Mouse (Mus musculus) WW6 (cell line): ENCODE results near the gene Pla2g6.

Experiments used
- DNase-seq: peaks from one replicate; pipeline ENCODE4 v3.0.0-alpha.2; 2013; ENCODE audit warnings: low read depth, low spot score

The Pla2g6 gene

DNA sequence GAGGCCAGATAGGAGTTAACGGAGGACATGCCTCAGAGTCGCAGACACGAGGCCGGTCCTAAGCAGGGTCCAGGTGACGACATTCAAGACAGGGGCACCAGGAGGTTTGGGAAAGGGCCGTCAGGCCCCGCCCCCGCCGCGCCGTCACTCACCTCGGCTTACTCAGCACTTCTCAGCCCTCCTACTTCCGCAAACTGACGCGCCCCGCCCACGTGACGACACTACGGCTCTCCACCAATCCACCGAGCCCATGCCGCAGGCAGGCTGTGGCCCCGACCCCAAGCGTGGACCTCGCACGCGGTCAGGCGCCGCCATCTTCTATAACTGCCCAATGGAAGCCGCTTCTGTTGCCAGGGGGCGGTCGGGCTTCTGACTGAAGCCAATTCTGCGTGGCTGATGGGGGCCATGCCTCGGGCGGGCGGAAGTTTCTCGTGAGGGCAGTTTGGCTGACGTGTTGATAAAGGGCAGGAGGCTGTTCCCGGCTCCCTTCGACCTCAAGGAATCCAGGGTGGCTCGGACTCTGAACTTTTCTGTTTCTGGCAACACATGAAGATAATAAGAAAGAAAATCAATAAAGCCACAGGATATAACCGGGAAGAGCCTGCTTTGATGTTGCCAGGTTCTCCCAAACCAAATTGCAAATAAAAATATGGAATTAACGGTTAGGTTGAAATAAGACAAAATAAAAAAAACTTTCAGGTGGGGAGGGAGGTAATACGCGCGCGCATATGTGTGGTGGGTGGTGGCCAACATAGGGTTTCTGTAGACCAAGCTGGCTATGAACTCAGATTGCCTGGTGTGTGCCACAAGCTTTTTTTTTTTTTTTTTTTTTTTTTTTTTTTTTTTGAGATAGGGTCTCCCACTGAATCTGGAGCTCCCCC lies at the start of gene Pla2g6:
TSS of gene Pla2g6 (minus strand) at position 333 of the 881 bp plus-strand sequence.
- DNase-seq = peak; percentile 96

DNA sequence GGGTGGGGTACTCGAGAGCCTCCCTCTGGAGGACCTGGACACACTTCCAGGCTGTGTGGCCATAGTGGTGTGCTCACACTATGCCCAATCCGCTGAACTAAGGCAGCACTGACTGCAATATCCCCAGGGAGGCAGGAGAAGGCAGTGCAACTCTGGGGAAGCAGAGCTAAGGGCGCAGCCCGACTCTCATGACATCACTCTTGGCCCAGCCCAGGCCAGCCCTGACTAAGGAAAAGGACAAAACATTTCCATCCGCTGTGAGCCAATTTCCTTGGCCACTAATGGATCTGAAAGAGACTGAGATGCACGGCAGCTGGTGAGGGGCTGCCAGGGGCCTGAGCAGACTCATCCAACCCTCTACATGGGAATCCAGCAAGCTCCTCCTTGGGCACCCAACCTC lies 49.5 kb upstream of the Pla2g6 start:
- no peak for DNase-seq

DNA sequence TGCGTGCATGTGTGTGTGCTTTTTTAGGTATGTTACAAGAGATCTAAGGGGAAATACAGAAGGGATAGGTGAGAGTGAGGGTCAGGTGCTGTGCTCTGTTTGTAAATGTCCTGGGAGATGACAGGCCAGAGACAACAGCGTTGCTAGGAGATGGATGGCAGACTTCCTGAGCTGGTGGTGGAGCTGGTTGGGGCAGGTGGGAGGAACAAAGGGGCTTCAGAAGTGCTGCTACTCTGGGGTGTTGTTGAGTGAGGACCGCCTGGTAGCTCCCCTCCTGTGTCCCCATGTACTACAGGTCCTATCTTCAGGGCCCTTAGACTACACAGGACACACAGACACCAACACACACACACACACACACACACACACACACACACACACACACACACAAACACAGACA lies 46.6 kb upstream of the Pla2g6 start:
- DNase-seq = no peak

DNA sequence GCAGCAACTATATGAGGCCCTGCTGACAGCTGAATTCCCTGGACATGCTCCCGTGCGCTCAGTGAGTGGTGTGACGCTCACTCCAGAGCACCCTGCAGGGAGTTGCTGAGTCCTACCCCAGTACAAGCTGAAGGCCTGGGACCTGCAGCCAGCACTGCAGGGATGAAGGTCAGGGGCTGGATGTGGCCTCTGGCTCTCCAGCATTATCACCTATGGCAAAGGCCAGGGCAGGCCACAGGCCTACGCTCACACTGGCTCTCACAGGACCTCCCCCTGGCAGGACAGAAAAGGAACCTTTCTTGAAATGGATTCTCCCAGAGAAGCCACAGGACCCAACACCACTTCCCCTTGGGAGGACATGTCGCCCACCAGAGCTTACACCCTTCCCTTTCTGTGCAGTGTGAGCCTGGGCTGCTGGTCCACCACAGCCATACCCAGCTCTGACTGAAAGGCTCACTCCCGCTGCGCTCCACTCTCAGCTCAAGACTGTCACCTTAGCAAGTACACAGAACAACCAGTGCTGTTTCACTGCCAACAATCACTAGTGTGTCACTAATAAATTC lies 42.2 kb upstream of the Pla2g6 start:
- DNase-seq = no peak

DNA sequence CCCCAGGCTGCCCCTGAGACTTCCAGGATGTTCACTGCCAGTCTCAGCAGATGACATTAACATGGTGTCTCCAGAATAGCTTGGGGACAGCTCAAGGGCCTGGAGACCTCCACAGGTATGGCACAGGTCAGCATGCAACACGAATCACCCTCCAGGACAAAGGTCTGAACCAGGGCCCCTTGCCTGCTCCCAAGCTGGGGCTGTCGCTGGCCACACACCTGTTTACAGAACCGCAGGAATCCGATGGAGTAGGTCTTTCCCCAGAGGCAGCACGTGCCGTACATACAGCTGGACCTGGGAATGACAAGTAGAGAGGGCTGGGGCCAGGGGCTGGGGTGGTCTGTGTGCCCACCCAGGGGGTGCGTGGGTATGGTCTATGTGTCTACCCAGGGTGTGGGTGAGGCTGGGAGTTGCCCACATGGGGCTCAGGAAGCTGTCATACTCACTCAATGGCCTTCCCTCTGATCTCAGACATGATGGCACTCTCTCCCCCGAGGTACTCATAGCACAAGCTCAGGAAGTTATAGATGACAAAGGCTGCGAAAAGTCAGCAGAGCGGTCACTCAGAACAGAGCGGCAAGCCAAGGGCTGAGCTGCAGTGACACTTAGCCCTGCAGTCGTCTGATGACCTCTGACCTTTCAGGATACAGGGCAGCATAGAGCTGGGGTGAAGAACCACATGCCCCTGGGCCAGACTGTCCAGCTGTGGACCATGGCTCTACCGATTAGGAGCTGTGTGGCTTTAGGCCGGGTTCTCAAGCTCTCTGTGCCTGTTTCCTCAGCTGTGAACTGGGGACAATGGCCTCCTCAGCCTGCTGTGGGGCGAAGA lies 41.5 kb upstream of the Pla2g6 start:
- no peak for DNase-seq

DNA sequence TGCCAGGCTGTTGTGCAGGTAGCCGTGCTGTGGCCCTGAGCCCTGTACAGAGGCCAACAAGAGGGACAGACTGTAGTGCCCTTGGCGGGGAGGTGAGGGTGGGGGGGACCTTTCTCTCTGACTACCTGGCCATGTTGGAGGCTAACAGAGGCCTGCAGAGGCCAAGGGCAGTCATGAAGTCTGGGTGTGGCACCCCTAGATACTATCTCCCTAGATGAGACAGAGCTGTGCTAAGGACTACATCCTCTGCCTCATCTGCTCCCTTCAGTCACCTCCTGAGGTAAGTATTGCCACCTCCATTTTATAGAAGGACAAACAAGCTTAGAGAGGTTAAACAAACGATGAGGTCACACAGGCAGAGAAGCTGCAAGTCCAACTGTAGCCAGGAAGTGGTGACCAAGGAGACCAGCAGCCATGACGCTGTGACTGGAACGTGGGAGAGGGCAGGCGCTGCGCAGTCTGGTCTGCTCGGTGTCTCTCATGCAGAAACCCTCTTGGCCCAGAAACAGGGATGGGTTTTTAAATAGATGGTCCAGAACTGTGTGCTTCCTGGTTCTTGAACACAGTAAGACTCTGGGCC lies 40.8 kb upstream of the Pla2g6 start:
- no peak for DNase-seq

DNA sequence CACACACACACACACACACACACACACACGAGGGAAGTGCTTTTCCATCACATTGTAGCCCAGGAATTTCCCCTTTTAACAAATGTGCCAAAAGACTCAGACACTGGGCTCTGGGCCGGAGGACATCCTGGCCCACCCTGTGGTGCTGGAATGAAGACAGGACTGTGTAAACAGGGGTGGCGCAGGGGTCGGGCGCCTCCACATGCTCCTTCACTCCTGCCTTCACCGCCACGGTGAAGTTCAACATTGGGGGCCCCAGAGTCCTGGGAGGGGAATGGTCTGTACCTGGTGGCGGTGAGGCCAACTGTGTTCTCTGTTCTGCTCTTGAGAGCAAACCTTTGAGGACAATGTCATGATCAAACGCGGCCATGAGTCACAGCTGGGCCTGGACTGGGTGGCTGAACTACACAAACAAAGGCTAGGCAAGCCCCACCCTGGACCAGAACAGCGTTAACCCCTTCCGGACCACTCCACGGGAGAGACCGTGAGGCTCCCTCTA lies 40.2 kb upstream of the Pla2g6 start:
- DNase-seq = no peak

DNA sequence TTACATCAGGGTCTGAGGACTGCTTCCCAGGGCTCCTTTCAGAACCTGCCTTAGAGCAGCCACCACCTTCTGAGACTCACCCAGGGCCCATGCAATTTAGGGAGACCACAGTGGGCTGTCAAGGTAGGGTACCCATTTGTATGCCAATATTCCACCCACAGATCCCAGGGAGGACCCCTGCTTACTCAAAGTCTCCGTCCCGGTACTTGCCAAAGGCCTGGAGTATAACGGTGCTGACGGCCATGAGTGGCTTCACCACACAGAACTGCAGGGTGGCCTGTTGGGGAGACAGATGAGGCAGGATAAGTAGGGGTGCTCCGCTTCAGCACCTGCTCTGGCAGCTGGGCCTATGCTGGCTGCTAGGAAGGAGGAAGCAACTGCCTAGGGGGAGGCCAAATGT lies 38.2 kb upstream of the Pla2g6 start:
- DNase-seq = no peak

DNA sequence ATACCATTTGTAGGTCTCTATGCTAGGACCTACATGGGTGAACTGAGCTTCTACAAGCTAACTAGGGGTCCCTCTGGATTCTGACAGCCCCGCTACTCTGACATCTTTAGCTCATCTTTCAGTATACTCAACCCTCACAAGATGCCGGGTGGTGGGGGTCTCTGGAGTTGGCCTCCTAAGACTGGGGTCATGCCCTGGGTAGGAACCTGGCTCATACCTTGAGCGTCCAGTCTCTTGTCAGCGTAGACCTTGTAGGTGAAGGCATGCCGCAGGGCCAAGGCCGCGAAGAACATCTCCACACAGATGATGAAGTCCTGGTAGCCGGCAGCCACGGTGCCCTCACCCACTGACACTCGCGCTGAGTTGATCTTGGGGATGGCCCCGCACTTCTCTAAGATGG lies 36.9 kb upstream of the Pla2g6 start:
- DNase-seq = no peak

DNA sequence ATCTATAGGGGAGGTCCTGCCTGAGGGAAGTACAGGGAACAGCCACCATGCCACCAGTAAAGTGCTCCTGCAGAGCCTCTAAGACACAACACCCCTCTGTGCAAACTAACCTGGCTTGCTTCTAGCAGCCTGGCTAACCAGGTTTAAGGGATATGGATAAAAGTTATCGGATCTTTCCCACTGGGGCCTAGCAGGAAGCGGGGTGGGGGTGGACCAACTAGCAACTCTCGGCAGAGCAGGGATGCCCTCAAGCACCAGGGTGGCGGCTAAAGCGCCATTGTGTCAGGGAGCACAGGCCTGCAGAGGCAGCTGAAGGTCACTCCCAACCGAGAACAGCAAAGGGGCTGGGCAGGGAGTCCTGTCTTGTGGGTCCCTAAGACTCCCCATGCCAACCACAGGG lies 35.9 kb upstream of the Pla2g6 start:
- DNase-seq = no peak

DNA sequence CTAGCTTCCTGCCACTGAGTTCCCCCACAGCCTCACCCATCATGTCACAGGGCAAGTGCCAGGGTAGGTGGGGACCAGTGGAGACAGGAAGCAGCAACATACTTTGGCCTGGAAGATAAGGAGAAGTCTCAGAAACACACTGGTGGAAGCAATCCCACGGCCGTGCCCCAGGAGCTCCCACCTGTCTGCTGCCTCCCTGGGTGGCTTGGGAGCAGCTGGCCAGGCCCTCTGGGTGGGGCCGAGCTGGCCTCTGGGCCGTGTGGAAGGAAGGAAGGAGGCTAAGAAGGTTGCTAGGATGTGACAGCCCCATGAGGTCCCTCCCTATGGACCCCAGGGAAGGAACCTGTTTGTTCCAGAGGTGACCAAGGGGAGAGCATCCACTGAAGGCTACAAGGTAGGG lies 32.8 kb upstream of the Pla2g6 start:
- no peak for DNase-seq

DNA sequence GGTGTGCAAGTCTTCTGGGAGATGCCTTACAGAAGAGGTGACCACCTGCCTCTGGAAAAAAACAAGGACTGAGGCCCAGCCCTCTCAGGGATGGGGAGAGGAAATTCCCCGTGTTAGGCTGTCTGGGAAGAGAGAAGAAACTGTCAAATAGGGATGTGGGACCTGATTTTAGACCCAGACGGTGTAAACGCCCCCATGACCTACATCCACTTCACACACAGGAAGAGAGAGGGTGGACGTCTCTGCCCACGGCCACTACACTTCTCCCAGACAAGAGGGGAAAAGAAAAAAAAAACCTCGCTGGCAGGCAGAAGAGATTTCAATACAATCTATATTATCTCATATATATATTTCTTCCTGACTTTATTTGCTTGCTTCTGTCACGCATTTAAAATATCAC lies 32.2 kb upstream of the Pla2g6 start:
- DNase-seq = no peak

DNA sequence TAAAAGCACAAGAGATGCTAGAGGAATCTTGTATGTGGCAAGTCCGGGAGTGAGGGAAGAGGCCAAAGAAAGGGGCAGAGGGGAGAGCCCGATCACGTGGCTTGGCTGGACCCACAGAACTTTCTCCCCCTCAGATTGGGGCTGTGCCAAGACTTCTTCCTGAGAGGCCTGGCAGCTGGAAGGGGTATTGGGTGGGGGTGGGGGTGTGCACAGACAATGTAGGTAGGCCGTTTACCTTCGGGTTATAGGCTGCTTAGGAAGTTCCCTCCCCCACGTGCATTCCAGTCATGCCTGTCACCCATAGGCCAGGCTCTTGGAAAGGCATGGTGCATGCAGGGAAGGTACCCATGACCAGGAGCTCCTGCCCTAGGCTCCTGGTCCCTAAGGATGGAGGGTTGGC lies 31.8 kb upstream of the Pla2g6 start:
- DNase-seq = no peak

DNA sequence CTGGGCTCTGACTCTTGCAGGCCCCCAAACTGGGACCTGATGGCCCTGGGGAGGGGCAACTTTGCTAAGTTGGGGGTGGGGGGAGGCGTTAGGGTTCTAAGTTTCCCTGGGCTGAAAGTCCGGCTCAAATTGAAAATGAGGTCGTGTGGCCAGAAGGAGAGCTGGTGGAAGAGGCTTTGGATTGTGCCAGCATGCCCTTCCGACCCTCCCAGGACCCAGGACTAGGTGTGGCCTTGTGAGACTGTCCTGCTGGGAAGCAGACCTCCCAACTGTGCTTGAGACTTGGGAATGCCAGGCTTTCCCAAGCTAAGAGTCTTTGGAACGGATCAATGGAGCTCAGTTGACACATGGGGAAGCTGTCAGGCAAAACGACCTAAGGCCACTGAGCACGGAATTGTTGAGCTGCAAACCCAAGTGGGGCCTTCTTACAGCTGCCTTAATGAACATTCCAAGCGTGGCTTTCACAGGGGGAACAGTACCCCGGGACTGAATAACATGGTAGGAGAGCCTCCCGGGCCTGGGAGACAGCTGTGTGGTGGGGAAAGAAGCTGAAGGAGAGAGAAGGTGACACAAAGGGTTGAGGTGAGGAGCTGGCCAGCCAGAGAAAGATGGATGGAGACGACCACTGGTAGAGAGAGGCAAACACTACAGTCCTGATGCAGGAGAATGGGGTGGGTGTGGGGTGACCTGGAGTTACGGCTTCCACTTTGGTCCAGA lies 29.9 kb upstream of the Pla2g6 start:
- DNase-seq = no peak

DNA sequence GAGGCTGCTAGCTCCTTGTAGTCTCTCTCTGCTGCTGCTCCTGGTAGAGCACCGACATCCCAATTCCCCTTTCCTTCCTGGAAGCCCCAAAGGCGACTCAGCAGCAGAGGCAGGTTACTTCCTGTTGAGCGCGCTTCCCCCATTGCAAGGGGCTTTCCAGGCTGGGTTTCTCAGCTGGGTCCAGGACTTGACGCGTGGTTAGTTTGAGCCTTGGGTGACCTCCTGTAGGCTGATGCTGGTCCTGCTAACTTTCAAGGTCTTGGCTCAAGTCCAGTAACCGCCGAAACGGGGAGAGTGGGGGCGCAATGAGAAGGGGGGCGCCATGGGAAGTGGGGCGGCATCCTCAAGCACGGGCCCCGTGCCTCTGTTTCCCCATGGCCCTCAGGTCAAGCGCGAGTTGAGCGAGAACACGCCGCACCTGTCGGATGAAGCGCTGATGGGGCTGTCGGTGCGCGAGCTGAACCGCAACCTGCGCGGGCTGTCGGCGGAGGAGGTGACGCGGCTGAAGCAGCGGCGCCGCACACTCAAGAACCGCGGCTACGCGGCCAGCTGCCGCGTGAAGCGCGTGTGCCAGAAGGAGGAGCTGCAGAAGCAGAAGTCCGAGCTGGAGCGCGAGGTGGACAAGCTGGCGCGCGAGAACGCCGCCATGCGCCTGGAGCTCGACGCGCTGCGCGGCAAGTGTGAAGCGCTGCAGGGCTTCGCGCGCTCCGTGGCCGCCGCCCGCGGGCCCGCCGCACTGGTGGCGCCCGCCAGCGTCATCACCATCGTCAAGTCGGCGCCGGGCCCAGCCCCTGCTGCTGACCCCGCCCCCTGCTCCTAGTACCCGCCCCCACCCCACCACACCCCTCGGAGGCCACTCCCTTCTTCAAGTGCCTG lies 29.1 kb upstream of the Pla2g6 start:
- peak; percentile 49 for DNase-seq

DNA sequence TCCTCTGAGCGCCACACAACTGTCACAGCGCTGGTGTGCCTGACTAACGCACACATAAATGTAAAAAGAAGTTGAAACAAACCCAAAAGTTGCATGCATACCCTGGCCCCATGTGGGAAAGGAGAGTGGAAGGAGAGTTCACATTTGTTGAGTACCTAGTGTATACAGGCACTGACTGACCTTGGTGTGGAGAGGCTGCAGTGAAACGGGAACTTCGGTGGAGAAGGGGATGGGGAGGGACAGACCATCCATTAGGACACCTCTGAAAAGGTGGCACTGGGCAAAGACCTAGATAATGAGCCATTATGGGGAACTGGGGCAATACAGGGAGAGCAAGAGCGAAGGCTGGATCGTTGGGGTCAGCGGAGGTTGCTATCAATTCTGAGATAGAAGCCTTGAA lies 28.3 kb upstream of the Pla2g6 start:
- DNase-seq = no peak

DNA sequence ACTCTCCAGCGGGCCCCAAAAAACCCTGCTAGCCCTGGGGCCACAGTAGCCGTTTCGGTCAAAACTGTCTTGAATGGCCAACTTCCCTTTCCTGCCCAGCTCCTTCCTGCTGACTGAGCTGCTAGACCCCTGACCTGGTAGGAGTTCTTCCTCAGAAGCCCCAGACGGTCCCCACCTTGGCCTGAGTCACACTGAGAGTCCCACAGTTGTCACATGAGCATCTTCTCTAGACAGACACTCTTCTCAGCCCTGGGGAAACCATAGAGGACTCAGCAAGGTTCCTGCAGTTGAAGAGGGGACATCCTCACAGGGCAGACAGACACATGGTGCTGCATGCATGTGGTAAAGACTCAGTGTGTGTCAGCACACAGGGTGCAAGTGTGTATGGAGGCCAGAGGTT lies 26.4 kb upstream of the Pla2g6 start:
- DNase-seq = no peak

DNA sequence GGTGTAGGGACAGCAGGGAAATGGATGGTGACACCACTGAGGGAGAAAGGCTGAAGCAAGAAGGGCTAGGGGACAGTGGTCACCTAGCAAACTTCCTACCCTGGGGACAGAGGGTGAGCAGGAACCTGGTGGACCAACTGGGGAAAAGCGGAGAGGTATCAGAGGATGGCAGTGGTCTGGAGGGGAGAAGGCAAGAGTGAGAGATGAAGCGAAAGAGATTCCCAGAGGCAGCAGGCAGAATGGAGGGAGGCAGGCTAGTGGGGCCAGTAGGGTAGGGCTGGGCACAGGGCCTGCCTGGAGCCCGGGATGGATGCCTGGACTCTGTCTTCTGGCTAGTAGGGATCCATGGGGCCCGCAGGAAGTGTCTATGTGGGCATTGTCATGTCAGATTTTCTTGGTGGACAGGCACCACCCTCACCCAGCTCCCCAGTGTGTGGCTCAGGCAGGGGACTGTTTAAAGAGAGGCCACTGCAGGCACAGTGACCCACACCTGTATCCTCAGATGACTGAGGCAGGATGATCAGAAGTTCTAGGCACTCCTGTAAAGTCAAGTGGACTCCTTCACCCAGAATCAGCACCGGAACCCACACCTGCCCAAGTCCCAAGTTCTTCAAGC lies 25.6 kb upstream of the Pla2g6 start:
- no peak for DNase-seq

DNA sequence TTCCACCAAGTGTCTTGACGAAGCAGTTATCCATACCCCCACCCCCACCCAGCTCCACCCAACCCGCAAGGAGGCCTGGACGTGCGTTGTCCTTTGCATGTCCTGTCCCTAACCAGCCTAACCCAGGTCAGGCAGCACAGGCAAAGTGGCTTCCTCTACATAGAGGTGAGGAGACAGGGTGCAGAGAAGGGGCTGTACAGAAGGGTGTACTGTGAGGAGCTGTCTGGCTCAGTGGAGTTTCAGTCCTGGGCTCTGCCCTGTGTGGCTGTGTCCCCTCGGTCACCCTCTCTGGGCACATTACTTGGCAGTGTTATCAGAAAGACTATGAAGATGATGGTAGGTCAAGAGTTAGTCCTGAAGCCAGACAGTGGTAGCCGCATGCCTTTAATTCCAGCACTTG lies 24.3 kb upstream of the Pla2g6 start:
- DNase-seq = no peak

DNA sequence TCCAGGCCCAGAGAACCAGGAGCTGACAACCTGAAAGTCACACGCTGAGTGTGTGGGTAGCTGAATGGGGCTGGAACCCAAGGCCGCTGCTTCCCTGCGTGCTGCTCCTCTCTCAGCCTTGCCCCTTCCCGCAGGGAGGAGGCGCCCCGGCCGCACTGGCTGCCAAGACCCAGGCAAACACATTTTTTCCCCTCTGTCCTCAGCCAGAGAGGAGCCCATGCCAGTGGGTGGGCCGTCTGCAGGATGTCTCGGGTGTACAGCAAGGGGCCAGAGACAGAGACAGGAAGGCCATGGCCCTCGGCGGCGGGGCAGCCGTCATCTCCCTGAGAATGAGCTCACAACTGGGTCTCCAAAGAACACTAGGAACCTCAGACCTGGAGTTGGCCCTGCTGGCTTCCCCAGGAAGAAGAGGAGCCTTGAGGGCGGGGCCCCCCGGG lies 23.2 kb upstream of the Pla2g6 start:
- DNase-seq = no peak
